Mouse (Mus musculus) ZHBTc4 (cell line): ENCODE data around the gene Hapln2.

ENCODE experiments used
- DNase-seq: peaks from one replicate; pipeline ENCODE4 v3.0.0-alpha.2; 2011; ENCODE audit warnings: low read depth, low spot score

The Hapln2 gene

GRCm38 (mm10) chr3:88027434-88028186 lies at the start of gene Hapln2:
Hapln2 (minus strand) TSS chr3:88027583.
- peak; percentile 66 for DNase-seq

DNA sequence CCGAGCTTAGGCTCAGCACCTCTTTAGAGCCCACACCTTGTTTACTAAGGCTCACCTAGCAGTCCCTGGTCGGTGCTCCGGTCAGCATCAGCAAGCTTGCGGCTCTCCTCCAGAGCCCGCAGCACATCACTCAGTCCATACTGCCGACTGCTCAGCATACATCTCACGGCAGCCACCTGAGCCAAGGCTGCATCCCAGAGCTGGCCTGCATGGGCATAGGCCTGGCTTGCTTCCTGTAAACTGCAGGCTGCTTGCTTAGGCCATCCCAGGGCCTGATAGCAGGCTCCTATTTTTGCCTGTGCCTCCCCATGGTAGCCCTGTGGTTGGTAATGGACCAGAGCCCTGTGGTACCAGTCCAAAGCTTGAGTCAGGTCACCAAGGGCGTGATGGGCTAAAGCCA lies 47.4 kb upstream of the Hapln2 start:
- DNase-seq = no peak

DNA sequence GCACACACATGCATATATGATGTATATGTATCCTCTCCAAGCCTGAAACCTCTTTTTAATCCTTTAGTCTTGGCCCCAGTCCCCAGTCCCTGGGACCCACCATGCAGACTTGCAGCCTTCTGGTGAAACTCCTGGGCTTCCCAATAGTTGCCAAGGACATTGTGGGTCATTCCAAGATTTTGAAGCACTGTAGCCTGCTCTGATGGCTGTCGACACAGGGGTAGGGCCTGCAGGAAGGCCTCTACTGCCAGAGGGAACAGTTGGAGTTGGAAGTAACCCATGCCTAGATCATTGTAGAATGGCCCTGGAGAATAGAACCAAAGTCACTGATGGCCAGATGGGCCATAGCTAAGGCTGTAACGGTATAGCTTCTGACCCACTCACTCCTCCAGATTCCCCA lies 47.0 kb upstream of the Hapln2 start:
- no peak for DNase-seq

DNA sequence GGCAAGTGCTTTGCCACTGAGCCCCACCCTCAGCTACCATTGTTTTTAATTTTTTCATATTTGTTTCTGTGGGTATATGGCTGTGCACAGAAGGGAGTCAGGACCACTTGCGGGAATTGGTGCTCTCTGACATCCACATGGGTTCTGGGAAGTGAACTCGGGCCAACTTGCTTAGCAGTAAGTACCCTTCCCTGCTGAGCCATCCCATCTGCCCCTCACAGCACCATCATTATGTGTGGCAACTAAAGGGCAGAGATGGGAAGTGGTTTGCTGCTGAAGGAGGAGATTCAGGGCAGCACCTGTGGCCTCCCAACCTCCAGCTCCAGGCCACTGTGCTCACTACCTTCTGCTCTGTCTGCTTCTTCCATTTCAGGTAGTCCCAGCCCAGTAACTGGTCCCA lies 46.2 kb upstream of the Hapln2 start:
- no peak for DNase-seq

GRCm38 (mm10) chr3:88071783-88072182 lies 44.4 kb upstream of the Hapln2 start:
- DNase-seq = peak; percentile 87

DNA sequence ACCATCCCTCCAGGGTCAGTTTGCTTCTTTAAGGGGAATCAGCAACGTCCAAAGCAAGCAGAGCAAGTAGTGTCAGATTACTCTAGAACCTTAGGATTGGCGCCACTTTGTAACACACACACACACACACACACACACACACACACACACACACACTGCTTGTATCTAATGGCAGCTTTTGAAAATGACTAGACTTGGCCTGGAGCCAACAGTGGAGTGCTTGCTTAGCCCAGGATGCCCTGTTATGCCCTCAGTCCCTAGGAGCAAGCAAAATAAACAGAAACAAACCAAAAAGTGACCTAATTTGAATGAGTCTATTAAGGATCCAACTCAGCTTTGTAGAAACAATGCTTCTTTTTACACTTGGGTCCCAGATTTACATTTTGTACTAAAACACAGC lies 41.0 kb upstream of the Hapln2 start:
- no peak for DNase-seq

- DNase-seq = peak; percentile 98
Measured at GRCm38 (mm10) chr3:88057902-88058696, 30.7 kb upstream of the Hapln2 start, which contains the start of gene Naxe. Naxe (minus strand) TSS chr3:88058495.

DNA sequence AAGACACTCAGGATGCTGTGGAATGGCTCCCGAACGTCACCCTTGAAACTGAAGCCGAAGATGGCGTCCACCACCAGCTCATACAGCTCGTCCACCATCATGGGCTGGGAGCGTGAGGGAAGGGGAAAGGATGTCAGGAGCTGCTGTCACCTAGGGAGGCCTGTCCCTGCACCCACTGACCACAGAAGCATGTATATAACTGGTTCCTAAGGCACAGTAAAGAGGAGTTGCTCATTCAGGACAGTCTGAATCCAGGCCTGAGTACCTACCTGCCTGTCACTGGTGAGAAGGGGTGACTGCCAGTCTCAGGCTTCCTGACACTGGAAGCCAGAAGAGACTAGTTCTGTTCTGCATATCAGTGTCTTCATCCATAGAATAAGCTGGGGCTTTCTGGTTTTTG lies 29.6 kb upstream of the Hapln2 start:
- no peak for DNase-seq

DNA sequence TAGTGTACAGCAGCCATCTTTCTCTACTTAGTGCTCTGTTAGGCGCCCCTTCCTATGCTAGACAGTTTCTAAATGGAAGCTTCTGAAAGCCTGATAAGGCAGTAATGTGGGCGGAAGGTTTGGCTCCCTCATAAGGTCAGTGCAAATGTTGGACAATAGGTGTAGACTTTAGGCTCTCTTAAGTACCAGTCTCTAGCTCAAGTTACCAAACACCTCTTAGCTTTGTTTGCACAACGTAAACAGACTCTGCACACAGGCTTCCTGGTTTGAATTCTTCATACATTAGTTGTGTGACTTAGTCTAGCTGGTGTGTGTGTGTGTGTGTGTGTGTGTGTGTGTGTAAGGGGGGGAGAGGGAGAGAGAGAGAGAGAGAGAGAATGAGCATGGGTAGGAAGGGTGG lies 22.1 kb upstream of the Hapln2 start:
- DNase-seq = no peak

- DNase-seq = peak; percentile 96
Measured at GRCm38 (mm10) chr3:88042661-88043421, 15.5 kb upstream of the Hapln2 start, which contains the start of gene Gpatch4. Gpatch4 (plus strand) TSS chr3:88043108.

DNA sequence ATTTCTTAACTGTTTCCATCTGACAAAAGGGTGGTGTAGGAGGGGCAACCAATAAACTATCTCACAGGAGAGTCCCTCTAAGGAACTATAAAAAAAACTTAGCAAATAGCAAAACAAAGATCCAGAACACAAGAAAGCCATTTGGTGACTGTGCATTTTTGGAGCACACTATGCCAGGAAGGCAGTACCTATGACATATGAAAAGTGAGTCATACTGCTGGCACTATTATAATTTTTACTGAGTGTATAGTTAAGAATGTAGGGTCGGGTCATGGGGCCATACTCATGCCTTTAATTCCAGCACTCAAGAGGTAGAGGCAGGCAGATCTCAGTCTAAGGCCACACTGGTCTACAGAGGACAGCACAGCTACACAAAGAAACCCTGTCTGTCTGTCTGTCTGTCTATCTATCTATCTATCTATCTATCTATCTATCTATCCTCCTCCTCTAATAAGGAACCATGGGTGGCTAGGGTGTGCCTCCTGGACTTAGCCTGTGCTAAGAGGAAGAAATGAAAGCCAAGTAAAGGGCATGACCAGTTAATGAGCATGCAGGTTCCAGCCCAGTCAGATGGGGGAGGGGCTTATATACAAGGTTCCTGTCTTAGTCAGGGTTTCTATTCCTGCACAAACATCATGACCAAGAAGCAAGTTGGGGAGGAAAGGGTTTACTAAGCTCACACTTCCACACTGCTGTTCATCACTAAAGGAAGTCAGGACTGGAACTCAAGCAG lies 8.3 kb upstream of the Hapln2 start:
- DNase-seq = no peak

GRCm38 (mm10) chr3:88033506-88033905 lies 6.1 kb upstream of the Hapln2 start:
- no peak for DNase-seq

DNA sequence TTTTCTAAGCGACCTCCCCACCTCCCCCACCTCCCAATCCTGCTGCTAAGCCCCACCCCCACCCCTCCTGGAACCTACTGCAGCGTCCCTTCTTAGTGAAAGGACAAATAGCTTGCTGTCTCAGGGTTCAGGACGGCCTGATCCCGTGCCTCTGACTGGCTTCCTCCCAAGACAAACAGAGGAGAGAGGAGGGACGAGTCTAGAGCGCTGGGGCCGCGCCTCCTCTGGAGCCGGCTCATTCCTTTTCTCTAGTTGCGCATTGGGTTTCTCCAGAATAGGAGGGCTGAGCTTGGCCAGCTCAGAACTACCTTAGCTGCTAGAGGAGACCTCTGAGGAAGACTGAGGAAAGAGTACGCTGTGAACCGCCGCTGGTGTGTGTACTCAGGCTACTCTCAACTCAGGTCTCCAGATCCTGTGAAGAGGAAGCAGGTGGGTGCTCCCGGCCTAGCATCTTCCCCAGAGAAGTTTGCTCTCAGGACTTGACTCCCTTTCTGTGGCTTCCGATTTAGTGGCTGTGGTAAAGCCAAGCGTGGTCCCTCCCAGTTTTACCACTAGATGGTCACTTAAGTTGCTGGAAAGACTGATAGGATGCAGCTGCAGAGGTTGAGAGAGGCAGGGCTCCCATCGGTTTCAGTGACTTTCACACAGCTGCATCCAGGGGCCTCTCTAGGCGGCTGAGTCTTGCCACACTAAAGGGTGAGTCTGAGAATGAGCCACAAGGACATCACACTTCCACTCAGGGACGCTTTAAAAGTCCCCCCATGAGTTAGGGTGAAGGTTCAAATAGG lies 3.4 kb upstream of the Hapln2 start:
- DNase-seq = peak; percentile 70

DNA sequence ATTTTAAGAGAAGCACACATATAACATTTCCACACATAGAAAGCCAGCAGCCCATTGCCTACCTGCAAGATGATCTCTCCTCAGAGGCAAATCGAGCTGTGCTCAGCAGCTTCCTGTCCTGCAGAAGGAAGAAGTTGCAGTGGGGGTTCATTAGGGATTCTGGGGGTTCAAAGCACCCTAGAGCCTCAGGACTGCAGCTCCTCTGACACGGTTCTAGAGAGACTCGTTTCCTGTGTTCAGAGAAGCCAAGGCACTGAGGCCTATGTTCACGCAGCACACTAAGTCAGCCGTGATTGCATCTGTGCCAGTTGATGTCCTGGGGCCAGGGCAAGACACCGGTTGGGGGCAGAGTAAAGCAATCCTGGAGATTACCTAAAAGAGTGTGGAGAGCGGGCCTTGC lies 560 bp downstream of the Hapln2 start:
- DNase-seq = no peak

GRCm38 (mm10) chr3:88023192-88024074 lies 4.0 kb downstream of the Hapln2 start:
- no peak for DNase-seq

GRCm38 (mm10) chr3:88022322-88023191 lies 4.8 kb downstream of the Hapln2 start:
- DNase-seq = peak; percentile 96

DNA sequence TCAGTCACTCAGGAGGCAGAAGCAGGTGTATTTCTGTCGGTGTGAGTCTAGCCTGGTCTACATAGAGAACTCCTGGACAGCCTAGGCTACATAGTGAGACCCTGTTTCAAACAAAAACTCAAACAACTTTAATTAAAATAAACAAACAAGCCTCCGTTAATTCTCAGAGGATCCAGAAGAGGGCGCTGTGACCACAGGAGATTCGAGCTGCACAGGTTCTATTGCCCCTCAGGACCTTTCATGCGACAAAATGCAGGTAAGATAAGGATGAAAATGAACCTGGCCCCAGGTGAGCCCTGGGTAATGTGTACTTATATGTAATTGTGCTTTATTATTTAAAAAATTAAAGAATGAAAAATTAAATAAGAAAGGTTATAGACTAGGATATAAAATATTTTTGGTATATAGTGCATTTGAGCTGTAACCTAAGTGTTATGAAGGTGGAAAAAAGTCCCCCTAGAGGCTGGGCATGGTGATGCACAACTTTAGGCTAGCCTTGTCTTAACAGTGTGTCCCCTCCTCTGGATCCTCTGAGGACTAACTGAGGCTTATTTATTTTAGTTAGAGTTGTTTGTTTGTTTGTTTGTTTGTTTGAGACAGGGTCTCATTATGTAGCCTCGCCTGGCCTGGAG lies 16.6 kb downstream of the Hapln2 start:
- peak; percentile 82 for DNase-seq
